Mouse (Mus musculus) myocyte (in vitro differentiated cells): ENCODE data around the gene Gzmb. TPM values are rescaled to one million over a fixed set of nuclear protein-coding genes. Genes with fewer than 3 reads are reported as not detected.
A peak's percentile ranks its signal among the peaks of the same experiment; 100 is the strongest.
"Not testable (repeated sequence)": the region's sequence is repeated elsewhere in the genome, so short reads cannot be mapped to it uniquely, and the experiment has no call there.

Source experiments
- H3K27me3 ChIP-seq: one replicate; pipeline ENCODE4 v1.6.1; 2011; ENCODE audit not compliant: control insufficient read depth, insufficient read depth, insufficient read length
- H3K36me3 ChIP-seq: one replicate; pipeline ENCODE4 v1.6.1; 2011; ENCODE audit not compliant: control insufficient read depth, insufficient read depth
- H3K4me2 ChIP-seq: one replicate; pipeline ENCODE4 v1.6.1; 2011; ENCODE audit warnings: low read depth, control low read depth
- H3K4me3 ChIP-seq: one replicate; pipeline ENCODE4 v1.5.1; 2011; ENCODE audit warnings: mild to moderate bottlenecking, control low read depth, moderate library complexity
- H3K79me2 ChIP-seq: one replicate; pipeline ENCODE4 v1.6.1; 2011; ENCODE audit not compliant: control insufficient read depth, insufficient read depth
- H3ac ChIP-seq: one replicate; pipeline ENCODE4 v1.6.1; 2011; ENCODE audit not compliant: control insufficient read depth, insufficient read length
- CEBPB ChIP-seq: IDR thresholded peaks from 2 replicates; pipeline ENCODE4 v1.6.1; 2011; ENCODE audit warnings: mild to moderate bottlenecking, moderate library complexity; ENCODE audit not compliant: poor library complexity, insufficient read depth, severe bottlenecking
- E2F4 ChIP-seq: IDR thresholded peaks from one replicate; pipeline ENCODE4 v1.6.1; 2011; ENCODE audit warnings: mild to moderate bottlenecking, control low read depth, moderate library complexity; ENCODE audit not compliant: insufficient read depth
- MAX ChIP-seq: IDR thresholded peaks from one replicate; pipeline ENCODE4 v1.6.1; 2011; ENCODE audit warnings: low read depth, mild to moderate bottlenecking, control low read depth
- MYOD1 ChIP-seq, 3 experiments: IDR thresholded peaks; one replicate each; pipeline ENCODE4 v1.6.1; 2011; ENCODE audit warnings: control low read depth in 2 of 3, low read depth in 2 of 3, mild to moderate bottlenecking in 2 of 3, moderate library complexity in 1 of 3; ENCODE audit not compliant: insufficient read length in 2 of 3, control insufficient read depth in 1 of 3
- MYOG ChIP-seq, 3 experiments: IDR thresholded peaks; one replicate each; pipeline ENCODE4 v1.6.1; 2011; ENCODE audit warnings: control low read depth in 2 of 3, low read depth in 2 of 3, mild to moderate bottlenecking in 2 of 3; ENCODE audit not compliant: insufficient read length in 2 of 3, control insufficient read depth in 1 of 3, insufficient read depth in 1 of 3
- POLR2A ChIP-seq: IDR thresholded peaks from one replicate; pipeline ENCODE4 v1.6.1; 2011; ENCODE audit warnings: low read depth, mild to moderate bottlenecking, control low read depth, moderate library complexity; ENCODE audit not compliant: insufficient read length
- POLR2AphosphoS2 ChIP-seq: IDR thresholded peaks from one replicate; pipeline ENCODE4 v1.6.1; 2011; ENCODE audit warnings: low read depth, control low read depth; ENCODE audit not compliant: insufficient read length
- REST ChIP-seq: IDR thresholded peaks from one replicate; pipeline ENCODE4 v1.6.1; 2011; ENCODE audit warnings: mild to moderate bottlenecking, control low read depth, moderate library complexity; ENCODE audit not compliant: insufficient read depth, insufficient read length
- SRF ChIP-seq: IDR thresholded peaks from one replicate; pipeline ENCODE4 v1.6.1; 2011; ENCODE audit warnings: low read depth; ENCODE audit not compliant: control insufficient read depth, insufficient read length
- TCF12 ChIP-seq: IDR thresholded peaks from one replicate; pipeline ENCODE4 v1.6.1; 2011; ENCODE audit warnings: mild to moderate bottlenecking, control low read depth; ENCODE audit not compliant: poor library complexity, insufficient read depth, severe bottlenecking
- TCF3 ChIP-seq: IDR thresholded peaks from one replicate; pipeline ENCODE4 v1.6.1; 2011; ENCODE audit warnings: low read depth, control low read depth; ENCODE audit not compliant: insufficient read length
- USF1 ChIP-seq: IDR thresholded peaks from one replicate; pipeline ENCODE4 v1.6.1; 2011; ENCODE audit warnings: low read depth, mild to moderate bottlenecking, control low read depth, moderate library complexity
- polyA plus RNA-seq: library from polyadenylated mRNA; unstranded; fragments of >200 nt; fragmentation: generic; extraction: Trizol; gene quantifications from one replicate; pipeline ENCODE4 v1.2.1, GENCODE M21; 2012; ENCODE audit warnings: missing spikeins

Gene Gzmb
- not detected for polyA plus RNA-seq

DNA sequence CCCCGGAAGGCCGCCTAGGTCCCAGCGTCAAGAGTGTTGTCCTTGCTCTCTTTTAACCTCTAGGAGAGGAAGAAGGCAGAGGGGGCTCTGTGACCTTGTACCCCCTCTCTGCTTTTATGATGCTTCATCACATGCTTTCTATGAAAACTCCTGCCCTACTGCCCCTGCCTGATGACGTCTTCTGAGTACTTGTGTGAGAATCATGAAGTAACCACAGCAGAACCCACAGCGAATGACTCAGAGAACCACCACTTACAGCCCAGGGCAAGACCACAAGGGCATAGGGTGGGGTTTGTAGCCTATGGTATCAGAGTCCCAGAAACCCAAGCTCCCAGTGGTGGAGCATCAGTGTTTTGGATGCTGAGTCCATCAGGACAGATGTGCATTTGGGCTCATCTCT, at the start of gene Gzmb:
Gene Gzmb (minus strand): TSS at position 108 of the 400 bp plus-strand sequence.
- TF ChIP-seq MYOG (IDR thresholded peaks at IDR 0.05; ENCODE audit: control insufficient read depth in 1 of 3, insufficient read depth in 1 of 3, insufficient read length in 2 of 3, low read depth in 2 of 3) (no peak), USF1 (no peak), E2F4 (no peak), CEBPB (no peak), SRF (no peak), POLR2A (no peak), MAX (no peak), MYOD1 (IDR thresholded peaks at IDR 0.05; ENCODE audit: control insufficient read depth in 1 of 3, insufficient read length in 2 of 3, low read depth in 2 of 3) (no peak), TCF3 (no peak), REST (no peak), POLR2AphosphoS2 (no peak), TCF12 (no peak)
- no peak within 1 kb of the TSS for H3ac ChIP-seq
- H3K4me2 ChIP-seq = no peak within 1 kb of the TSS
- no peak within 1 kb of the TSS for H3K4me3 ChIP-seq
- no peaks in the 10 kb centered on the region for H3K27me3 ChIP-seq
- H3K36me3 ChIP-seq = no peaks in the 10 kb centered on the region
- no peaks in the 10 kb centered on the region for H3K79me2 ChIP-seq

DNA sequence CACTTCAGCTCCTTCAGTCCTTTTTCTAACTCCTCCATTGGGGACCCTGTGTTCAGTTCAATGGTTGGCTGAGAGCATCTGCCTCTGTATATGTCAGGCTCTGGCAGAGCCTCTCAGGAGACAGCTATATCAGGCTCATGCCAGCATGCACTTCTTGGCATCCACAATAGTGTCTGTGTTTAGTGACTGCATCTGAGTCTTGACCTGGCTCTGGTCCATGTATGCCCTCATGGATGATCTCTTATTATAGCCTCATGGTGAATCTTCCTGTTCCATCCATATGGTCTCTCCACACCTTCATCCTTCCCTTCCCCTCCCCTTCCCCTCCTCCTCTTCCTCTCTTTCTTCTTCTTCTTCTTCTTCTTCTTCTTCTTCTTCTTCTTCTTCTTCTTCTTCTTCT, 49.7 kb upstream of the Gzmb start:
- H3K27me3 ChIP-seq = peaks cover 10% of the 10 kb centered on the region
- not testable (repeated sequence) for H3K36me3 ChIP-seq, H3K4me2 ChIP-seq, H3K79me2 ChIP-seq, H3K4me3 ChIP-seq, H3ac ChIP-seq

DNA sequence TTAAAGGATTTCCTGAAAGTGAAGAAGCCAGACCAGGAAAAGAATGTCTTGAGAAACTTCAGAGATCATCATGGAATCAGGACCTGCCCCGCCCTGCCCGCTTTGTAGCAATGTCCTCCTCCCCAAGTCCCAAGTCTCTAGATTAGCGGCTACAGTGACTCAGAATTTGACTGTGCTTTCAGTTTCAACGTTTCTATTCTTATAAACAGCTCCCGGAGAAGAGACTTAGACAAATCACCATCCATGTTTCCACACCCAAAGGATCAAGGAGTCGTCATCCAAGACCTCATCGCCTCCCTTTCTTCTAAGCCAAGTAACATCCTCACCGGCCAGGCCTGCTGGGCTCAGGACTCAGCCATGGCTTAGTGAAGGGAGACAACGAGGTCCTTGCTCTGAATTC, 48.2 kb upstream of the Gzmb start:
- Histone ChIP-seq H3ac (no peak overlapping the region), H3K4me2 (no peak overlapping the region), H3K4me3 (no peak overlapping the region), H3K36me3 (no peaks in the 10 kb centered on the region), H3K27me3 (peaks cover 6% of the 10 kb centered on the region), H3K79me2 (no peaks in the 10 kb centered on the region)
- no peak for TF ChIP-seq SRF
- no peak for TF ChIP-seq POLR2AphosphoS2
- no peak for TF ChIP-seq MYOD1 (IDR thresholded peaks at IDR 0.05; ENCODE audit: control insufficient read depth in 1 of 3, insufficient read length in 2 of 3, low read depth in 2 of 3)
- no peak for TF ChIP-seq TCF12
- TF ChIP-seq TCF3 = no peak
- TF ChIP-seq CEBPB = no peak

DNA sequence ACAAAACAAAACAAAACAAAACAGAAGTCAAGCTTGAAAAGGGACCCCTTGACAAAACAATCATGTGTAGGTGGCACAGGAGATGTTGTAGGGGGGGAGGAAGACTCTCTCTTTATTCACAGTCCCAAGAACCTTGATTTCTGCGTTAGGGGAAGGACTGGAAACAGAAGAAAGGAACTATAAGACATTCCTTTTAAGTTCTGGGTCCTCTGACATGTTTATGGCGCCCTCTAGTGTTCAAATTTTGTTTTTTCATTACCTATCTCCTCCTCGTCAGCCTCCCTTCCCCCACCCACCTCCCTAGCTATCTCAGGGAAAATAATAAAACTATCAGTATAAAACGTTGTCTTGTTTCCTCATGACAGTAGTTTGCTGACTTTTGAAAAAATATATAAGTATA, 42.1 kb upstream of the Gzmb start:
- H3K79me2 ChIP-seq = no peaks in the 10 kb centered on the region
- H3K27me3 ChIP-seq = peaks cover 4% of the 10 kb centered on the region
- H3K36me3 ChIP-seq = no peaks in the 10 kb centered on the region
- H3K4me3 ChIP-seq = no peak overlapping the region
- peak overlapping the region; percentile 20 for H3K4me2 ChIP-seq
- H3ac ChIP-seq = no peak overlapping the region
- TF ChIP-seq E2F4 (no peak), CEBPB (no peak), MYOD1 (IDR thresholded peaks at IDR 0.05; ENCODE audit: control insufficient read depth in 1 of 3, insufficient read length in 2 of 3, low read depth in 2 of 3) (no peak), SRF (no peak), POLR2AphosphoS2 (no peak)

DNA sequence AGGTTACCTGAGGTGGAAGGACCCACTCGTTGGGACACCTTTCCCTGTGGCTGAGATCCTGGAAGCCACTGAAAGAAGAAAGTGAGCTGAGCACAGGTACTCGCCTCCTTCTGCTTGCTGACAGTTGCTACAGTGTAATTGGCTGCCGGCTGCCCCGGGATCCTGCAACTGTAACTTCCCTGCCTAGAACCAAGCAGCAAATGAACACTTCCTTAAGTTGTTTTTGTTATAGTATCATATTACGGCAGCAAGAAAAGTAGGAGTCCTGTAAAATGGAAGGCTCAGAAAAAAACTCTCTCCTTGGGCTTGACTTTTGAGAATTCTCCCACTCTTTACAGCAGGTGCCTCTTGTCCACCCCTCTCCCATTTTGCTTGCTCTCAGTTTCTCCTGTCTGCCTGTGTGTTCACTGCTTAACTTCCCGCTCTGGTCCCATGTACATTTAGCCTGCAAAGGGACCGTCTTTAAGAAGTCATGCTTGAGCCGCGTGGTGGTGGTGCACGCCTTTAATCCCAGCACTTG, 41.5 kb upstream of the Gzmb start:
- no peaks in the 10 kb centered on the region for H3K36me3 ChIP-seq
- no peak overlapping the region for H3K4me3 ChIP-seq
- TF ChIP-seq MYOD1 (IDR thresholded peaks at IDR 0.05; ENCODE audit: control insufficient read depth in 1 of 3, insufficient read length in 2 of 3, low read depth in 2 of 3) (no peak), TCF3 (no peak), MAX (no peak), SRF (no peak), POLR2AphosphoS2 (no peak), MYOG (IDR thresholded peaks at IDR 0.05; ENCODE audit: control insufficient read depth in 1 of 3, insufficient read depth in 1 of 3, insufficient read length in 2 of 3, low read depth in 2 of 3) (no peak), E2F4 (no peak), TCF12 (no peak)
- H3K79me2 ChIP-seq = no peaks in the 10 kb centered on the region
- peak overlapping the region; percentile 20 for H3K4me2 ChIP-seq
- H3K27me3 ChIP-seq = peaks cover 4% of the 10 kb centered on the region
- no peak overlapping the region for H3ac ChIP-seq

DNA sequence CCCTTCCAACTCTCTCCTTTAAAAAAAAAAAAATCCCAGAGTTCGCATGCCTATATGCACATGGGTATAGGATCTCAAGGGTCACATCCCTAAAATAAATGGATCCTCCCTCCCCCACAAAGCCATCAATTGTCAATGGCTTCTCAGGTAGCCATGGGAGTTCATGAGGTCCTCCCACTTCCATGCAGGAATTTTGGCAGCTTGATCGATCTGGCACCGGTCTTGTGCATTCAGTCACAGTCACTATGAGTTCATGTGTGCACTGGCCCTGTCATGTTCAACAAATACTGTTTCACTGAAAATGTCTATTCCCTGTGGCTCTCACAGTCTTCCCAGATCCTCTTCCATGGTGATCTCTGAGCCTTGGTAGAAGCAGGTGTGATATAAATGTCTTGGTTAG, 40.0 kb upstream of the Gzmb start:
- no peak overlapping the region for H3K4me3 ChIP-seq
- no peaks in the 10 kb centered on the region for H3K79me2 ChIP-seq
- H3K36me3 ChIP-seq = no peaks in the 10 kb centered on the region
- no peak overlapping the region for H3K4me2 ChIP-seq
- peaks cover 4% of the 10 kb centered on the region for H3K27me3 ChIP-seq
- no peak for TF ChIP-seq MYOG (IDR thresholded peaks at IDR 0.05; ENCODE audit: control insufficient read depth in 1 of 3, insufficient read depth in 1 of 3, insufficient read length in 2 of 3, low read depth in 2 of 3)
- TF ChIP-seq POLR2AphosphoS2 = no peak
- no peak for TF ChIP-seq MAX
- TF ChIP-seq TCF12 = no peak
- no peak for TF ChIP-seq POLR2A
- TF ChIP-seq USF1 = no peak
- no peak for TF ChIP-seq REST
- no peak for TF ChIP-seq MYOD1 (IDR thresholded peaks at IDR 0.05; ENCODE audit: control insufficient read depth in 1 of 3, insufficient read length in 2 of 3, low read depth in 2 of 3)
- TF ChIP-seq SRF = no peak
- no peak for TF ChIP-seq E2F4
- TF ChIP-seq CEBPB = no peak
- TF ChIP-seq TCF3 = no peak
- H3ac ChIP-seq = no peak overlapping the region
